Mouse (Mus musculus) C2C12 (cell line): ENCODE results near the gene Clvs2. TPM values are rescaled to one million over a fixed set of nuclear protein-coding genes. Genes with fewer than 3 reads are reported as not detected.

Experiments used
- H3K27me3 ChIP-seq: one replicate; pipeline ENCODE4 v1.6.1; 2011; ENCODE audit not compliant: control insufficient read depth, insufficient read depth, insufficient read length
- H3K36me3 ChIP-seq: one replicate; pipeline ENCODE4 v1.6.1; 2011; ENCODE audit not compliant: control insufficient read depth, insufficient read depth
- H3K4me3 ChIP-seq: one replicate; pipeline ENCODE4 v1.5.1; 2011; ENCODE audit warnings: mild to moderate bottlenecking, control low read depth; ENCODE audit not compliant: poor library complexity, insufficient read depth, severe bottlenecking
- H3K79me2 ChIP-seq: one replicate; pipeline ENCODE4 v1.6.1; 2011; ENCODE audit not compliant: control insufficient read depth, insufficient read depth
- H3K79me3 ChIP-seq: one replicate; pipeline ENCODE4 v1.6.1; 2011; ENCODE audit warnings: low read depth, control low read depth
- H3ac ChIP-seq: one replicate; pipeline ENCODE3; 2011; ENCODE audit warnings: low read depth; ENCODE audit not compliant: control insufficient read depth, insufficient read length
- CEBPB ChIP-seq: IDR thresholded peaks from one replicate; pipeline ENCODE4 v1.6.1; 2011; ENCODE audit warnings: low read depth, mild to moderate bottlenecking, control low read depth, moderate library complexity
- CTCF ChIP-seq: IDR thresholded peaks from one replicate; pipeline ENCODE4 v1.5.1; 2011; ENCODE audit not compliant: control insufficient read depth, insufficient read depth, insufficient read length
- FOSL1 ChIP-seq: IDR thresholded peaks from one replicate; pipeline ENCODE4 v1.8.0; 2011; ENCODE audit warnings: mild to moderate bottlenecking, low read length; ENCODE audit not compliant: poor library complexity, insufficient read depth, severe bottlenecking
- MAX ChIP-seq: IDR thresholded peaks from one replicate; pipeline ENCODE4 v1.6.1; 2011; ENCODE audit warnings: mild to moderate bottlenecking, control low read depth
- MYOD1 ChIP-seq: IDR thresholded peaks from one replicate; pipeline ENCODE4 v1.6.1; 2011; ENCODE audit warnings: low read depth; ENCODE audit not compliant: control insufficient read depth, insufficient read length
- MYOG ChIP-seq: IDR thresholded peaks from one replicate; pipeline ENCODE4 v1.6.1; 2011; ENCODE audit not compliant: control insufficient read depth, insufficient read length; ENCODE audit errors: extremely low read depth
- USF1 ChIP-seq: IDR thresholded peaks from one replicate; pipeline ENCODE4 v1.6.1; 2011; ENCODE audit warnings: low read depth, mild to moderate bottlenecking, control low read depth, moderate library complexity
- polyA plus RNA-seq: library from polyadenylated mRNA; unstranded; fragments of >200 nt; fragmentation: generic; extraction: Trizol; gene quantifications from one replicate; pipeline ENCODE4 v1.2.1, GENCODE M21; 2012; ENCODE audit warnings: missing spikeins

The Clvs2 gene
- polyA plus RNA-seq, 1 experiment: not detected

DNA sequence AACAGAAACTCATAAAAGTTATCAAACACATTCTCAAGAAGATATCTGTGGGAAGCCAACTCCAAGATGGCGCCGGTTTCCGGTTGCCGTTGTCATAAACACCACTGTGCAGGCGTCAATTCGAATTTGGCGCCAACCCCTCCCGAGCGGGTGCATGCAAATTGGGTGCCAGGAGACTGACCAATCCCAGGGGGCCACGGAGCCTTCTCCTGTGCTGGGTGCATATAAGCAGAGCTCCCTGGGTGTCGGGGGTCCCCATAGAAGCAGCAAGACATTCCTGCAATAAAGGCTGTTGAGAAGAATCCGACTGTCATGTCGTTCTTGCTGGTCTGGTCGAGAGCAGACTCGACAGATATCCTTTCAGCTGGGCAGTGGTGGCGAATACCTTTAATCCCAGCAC is 31.8 kb downstream of the Clvs2 start:
- H3K79me3 ChIP-seq: no peaks in the 10 kb centered on the region
- H3K4me3 ChIP-seq: no peak overlapping the region
- TF ChIP-seq USF1 (no peak), CTCF (no peak), CEBPB (no peak), MAX (no peak), FOSL1 (no peak), MYOG (no peak), MYOD1 (no peak)
- no peaks in the 10 kb centered on the region for H3K27me3 ChIP-seq
- H3K79me2 ChIP-seq: no peaks in the 10 kb centered on the region
- no peak overlapping the region for H3ac ChIP-seq
- no peaks in the 10 kb centered on the region for H3K36me3 ChIP-seq

DNA sequence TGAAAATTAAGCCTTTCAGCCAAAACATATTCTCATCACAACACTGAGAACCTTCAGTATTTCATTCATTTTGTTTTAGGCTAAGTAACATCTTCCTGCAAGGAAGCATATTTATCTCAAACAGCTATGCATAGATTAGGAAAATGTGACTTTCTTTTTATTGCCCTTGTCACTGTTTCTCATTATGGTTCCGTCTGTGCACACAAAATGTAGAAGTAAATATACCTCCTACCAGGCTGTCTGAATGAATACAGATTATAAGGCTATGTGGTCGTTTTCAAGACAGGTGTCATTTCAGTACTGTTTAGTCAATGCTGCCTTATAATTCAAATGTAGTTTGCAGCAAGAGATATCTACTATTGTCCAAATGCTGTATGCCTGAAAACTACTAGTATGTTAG is 35.8 kb downstream of the Clvs2 start:
- no peak overlapping the region for H3K4me3 ChIP-seq
- H3K79me2 ChIP-seq: no peaks in the 10 kb centered on the region
- H3K27me3 ChIP-seq: no peaks in the 10 kb centered on the region
- H3K79me3 ChIP-seq: no peaks in the 10 kb centered on the region
- no peak for TF ChIP-seq MAX
- TF ChIP-seq CTCF: no peak
- TF ChIP-seq MYOG: no peak
- no peak for TF ChIP-seq CEBPB
- no peak for TF ChIP-seq USF1
- TF ChIP-seq FOSL1: no peak
- no peak for TF ChIP-seq MYOD1
- H3ac ChIP-seq: no peak overlapping the region
- no peaks in the 10 kb centered on the region for H3K36me3 ChIP-seq

DNA sequence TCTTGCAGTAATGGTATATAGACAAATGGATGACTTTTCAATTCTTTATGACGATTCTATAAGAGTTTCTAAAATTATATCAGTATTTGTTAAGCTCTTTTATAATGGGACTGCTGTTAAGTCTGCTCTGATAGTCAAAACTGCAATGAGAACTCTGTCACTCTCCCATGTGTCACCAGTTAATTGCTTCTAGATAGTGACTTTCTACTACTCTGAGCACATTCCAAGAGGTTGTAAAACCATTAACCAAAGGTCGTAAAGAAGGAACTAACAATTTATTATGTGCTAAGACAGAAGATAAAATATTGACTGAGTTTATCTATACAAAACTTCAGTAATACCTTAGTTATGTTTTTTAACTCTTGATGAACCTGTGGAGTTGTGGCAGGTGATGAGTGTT is 37.5 kb downstream of the Clvs2 start:
- H3K4me3 ChIP-seq: no peak overlapping the region
- no peaks in the 10 kb centered on the region for H3K79me2 ChIP-seq
- H3K36me3 ChIP-seq: no peaks in the 10 kb centered on the region
- no peak for TF ChIP-seq FOSL1
- TF ChIP-seq MYOD1: no peak
- no peak for TF ChIP-seq CTCF
- no peak for TF ChIP-seq MAX
- TF ChIP-seq CEBPB: no peak
- no peak for TF ChIP-seq USF1
- TF ChIP-seq MYOG: no peak
- no peaks in the 10 kb centered on the region for H3K27me3 ChIP-seq
- H3K79me3 ChIP-seq: no peaks in the 10 kb centered on the region
- no peak overlapping the region for H3ac ChIP-seq

DNA sequence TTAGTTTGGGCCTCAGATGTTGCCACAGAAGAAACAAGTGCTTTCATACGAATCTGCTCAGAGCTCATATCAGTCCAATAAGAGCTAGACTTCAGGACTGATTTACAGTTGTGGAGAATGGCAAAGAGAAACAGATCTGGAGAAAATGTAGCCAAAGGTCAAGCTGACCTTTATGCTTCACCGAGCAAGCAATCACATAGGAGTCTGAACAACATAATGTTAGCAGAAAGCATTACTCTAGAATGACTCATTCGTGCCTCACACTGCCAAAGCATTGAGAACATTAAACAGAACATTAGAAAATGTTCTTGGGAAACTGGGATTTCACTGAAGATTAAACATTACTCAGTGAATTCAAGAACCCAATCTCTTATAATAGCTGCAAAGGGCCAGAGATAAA is 66.5 kb downstream of the Clvs2 start:
- no peak overlapping the region for H3K4me3 ChIP-seq
- TF ChIP-seq MYOG: no peak
- TF ChIP-seq USF1: no peak
- TF ChIP-seq FOSL1: no peak
- no peak for TF ChIP-seq MYOD1
- no peak for TF ChIP-seq CEBPB
- no peak for TF ChIP-seq CTCF
- TF ChIP-seq MAX: no peak
- H3K36me3 ChIP-seq: no peaks in the 10 kb centered on the region
- no peaks in the 10 kb centered on the region for H3K79me3 ChIP-seq
- no peaks in the 10 kb centered on the region for H3K79me2 ChIP-seq
- no peak overlapping the region for H3ac ChIP-seq
- H3K27me3 ChIP-seq: no peaks in the 10 kb centered on the region

DNA sequence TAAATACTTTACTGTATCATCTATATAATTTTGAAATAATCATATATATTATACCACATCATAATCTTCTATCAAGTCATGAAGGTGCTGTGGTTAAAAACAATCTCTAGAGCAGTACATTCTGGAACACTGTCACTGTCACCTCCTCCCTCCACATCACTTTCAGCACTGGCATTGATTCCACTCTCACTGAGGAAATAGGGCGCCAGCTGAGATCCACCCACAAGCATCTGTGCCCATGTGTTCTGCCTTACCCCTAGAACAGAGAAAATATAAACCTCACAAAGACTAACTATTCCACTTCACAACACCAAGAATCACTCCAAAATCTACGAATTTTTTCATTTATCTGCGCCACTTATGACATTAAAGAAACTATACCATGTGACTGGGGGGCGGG is 84.2 kb downstream of the Clvs2 start:
- no peaks in the 10 kb centered on the region for H3K79me2 ChIP-seq
- H3ac ChIP-seq: no peak overlapping the region
- no peaks in the 10 kb centered on the region for H3K27me3 ChIP-seq
- TF ChIP-seq MYOG: no peak
- no peaks in the 10 kb centered on the region for H3K79me3 ChIP-seq
- no peak overlapping the region for H3K4me3 ChIP-seq
- H3K36me3 ChIP-seq: no peaks in the 10 kb centered on the region

Other genes starting within 250 kb of the Clvs2 start
- gene Sult3a2, start 161.9 kb upstream of the Clvs2 start, polyA plus RNA-seq: not detected
- not detected for gene Sult3a1, start 233.0 kb upstream of the Clvs2 start, polyA plus RNA-seq